Mouse (Mus musculus) G1E (cell line): ENCODE measurements around the gene Ikzf3. TPM values are rescaled to one million over a fixed set of nuclear protein-coding genes. Genes with fewer than 3 reads are reported as not detected.

ENCODE experiments used
- ATAC-seq: 2 replicates; pipeline ENCODE4 v1.8.0; 2016; ENCODE audit warnings: mild to moderate bottlenecking; ENCODE audit not compliant: insufficient number of reproducible peaks, poor library complexity, low FRiP score, severe bottlenecking; ENCODE audit errors: extremely low read depth
- DNase-seq: peaks from one replicate; pipeline ENCODE4 v3.0.0; 2012; ENCODE audit warnings: low spot score
- H3K27me3 ChIP-seq: 2 replicates; pipeline ENCODE4 v1.6.1; 2012; ENCODE audit warnings: mild to moderate bottlenecking, low read length, inconsistent platforms; ENCODE audit not compliant: insufficient read depth
- H3K36me3 ChIP-seq: replicated peaks from 2 replicates; pipeline ENCODE3; 2012; ENCODE audit warnings: mild to moderate bottlenecking, inconsistent platforms
- H3K4me1 ChIP-seq: 2 replicates; pipeline ENCODE4 v1.6.1; 2012; ENCODE audit warnings: low read depth, low read length, inconsistent platforms, mixed read lengths; ENCODE audit not compliant: insufficient read depth
- H3K4me3 ChIP-seq: 2 replicates; pipeline ENCODE4 v1.5.1; 2012; ENCODE audit warnings: low read depth, mild to moderate bottlenecking, inconsistent platforms, low read length, moderate library complexity, mixed read lengths
- H3K9me3 ChIP-seq: replicated peaks from 2 replicates; pipeline ENCODE4 v1.6.1; 2012; ENCODE audit warnings: inconsistent platforms
- CTCF ChIP-seq: IDR thresholded peaks from 2 replicates; pipeline ENCODE4 v1.5.1; 2012; ENCODE audit warnings: low read depth, low read length, inconsistent platforms, mixed read lengths
- GATA1 ChIP-seq: IDR thresholded peaks from 2 replicates; pipeline ENCODE4 v1.6.1; 2012; ENCODE audit warnings: borderline replicate concordance, low read length, inconsistent platforms, mixed read lengths
- GATA2 ChIP-seq: IDR thresholded peaks from 2 replicates; pipeline ENCODE4 v1.6.1; 2012; ENCODE audit warnings: low read depth, low read length, inconsistent platforms, borderline replicate concordance
- POLR2AphosphoS5 ChIP-seq: IDR thresholded peaks from 2 replicates; pipeline ENCODE4 v1.6.1; 2012; ENCODE audit warnings: low read depth, low read length, inconsistent platforms; ENCODE audit not compliant: insufficient replicate concordance
- TAL1 ChIP-seq: conservative IDR thresholded peaks from 2 replicates; pipeline ENCODE4 v1.6.1; 2012; ENCODE audit warnings: low read depth, low read length, inconsistent platforms, mixed read lengths
- polyA plus RNA-seq: library from polyadenylated mRNA; stranded (reverse); fragments of >175 nt; gene quantifications from 2 replicates; pipeline ENCODE4 v1.2.3, GENCODE M21; 2012
- total RNA-seq, 2 experiments: library from RNA; stranded (forward) in 1 of 2; stranded (reverse) in 1 of 2; fragments of 200-1000 nt in 1 of 2; fragments of >200 nt in 1 of 2; fragmentation: Nextera tagmentation in 1 of 2; gene quantifications; 2 replicates each; pipeline ENCODE4 v1.2.3; 2014 to 2017

Ikzf3 gene
- total and polyA plus RNA-seq, 3 experiments: 0.01 to 0.71 TPM; not detected in 1

GRCm38 (mm10) chr11:98449419-98449818 lies 96.4 kb downstream of the Ikzf3 start:
- no peak for DNase-seq
- Histone ChIP-seq H3K4me1 (peaks cover 9% of the 10 kb centered on the region), H3K4me3 (no peak overlapping the region), H3K9me3 (no peaks in the 10 kb centered on the region), H3K36me3 (no peaks in the 10 kb centered on the region), H3K27me3 (peaks cover 83% of the 10 kb centered on the region)
- ATAC-seq: no peak
- TF ChIP-seq GATA2 (no peak), POLR2AphosphoS5 (no peak), TAL1 (no peak)

- Histone ChIP-seq H3K4me1 (peaks cover 9% of the 10 kb centered on the region), H3K4me3 (no peak overlapping the region; the same call in 1 of the 2 replicates), H3K36me3 (no peaks in the 10 kb centered on the region), H3K9me3 (no peaks in the 10 kb centered on the region), H3K27me3 (peaks cover 73% of the 10 kb centered on the region)
- TF ChIP-seq GATA1 (no peak), POLR2AphosphoS5 (no peak), CTCF (no peak), TAL1 (no peak), GATA2 (no peak)
- DNase-seq: peak; percentile 21
- no peak for ATAC-seq
Observed at GRCm38 (mm10) chr11:98448191-98448790, 97.5 kb downstream of the Ikzf3 start.

- no peak for ATAC-seq
- no peak for TF ChIP-seq CTCF
- no peak for TF ChIP-seq GATA1
- TF ChIP-seq TAL1: no peak
- TF ChIP-seq POLR2AphosphoS5: no peak
- TF ChIP-seq GATA2: no peak
- H3K4me1 ChIP-seq: peaks cover 9% of the 10 kb centered on the region
- H3K4me3 ChIP-seq: no peak overlapping the region
- H3K27me3 ChIP-seq: peaks cover 67% of the 10 kb centered on the region
- DNase-seq: no peak
- no peaks in the 10 kb centered on the region for H3K36me3 ChIP-seq
- no peaks in the 10 kb centered on the region for H3K9me3 ChIP-seq
Observed at GRCm38 (mm10) chr11:98447475-98447834, 98.4 kb downstream of the Ikzf3 start.

GRCm38 (mm10) chr11:98446562-98447474 lies 99.0 kb downstream of the Ikzf3 start:
- Histone ChIP-seq H3K4me3 (no peak overlapping the region), H3K9me3 (no peaks in the 10 kb centered on the region), H3K4me1 (peaks cover 9% of the 10 kb centered on the region), H3K27me3 (peaks cover 60% of the 10 kb centered on the region), H3K36me3 (no peaks in the 10 kb centered on the region)
- ATAC-seq: no peak
- no peak for DNase-seq
- TF ChIP-seq TAL1 (no peak), CTCF (no peak), GATA1 (no peak), GATA2 (no peak), POLR2AphosphoS5 (no peak)

- Histone ChIP-seq H3K36me3 (no peaks in the 10 kb centered on the region), H3K4me3 (no peak within 1 kb of the TSS), H3K27me3 (peaks cover 56% of the 10 kb centered on the region), H3K4me1 (peaks cover 9% of the 10 kb centered on the region), H3K9me3 (no peaks in the 10 kb centered on the region)
- TF ChIP-seq TAL1 (no peak), GATA2 (no peak)
- DNase-seq (no peak), ATAC-seq (no peak)
Observed at GRCm38 (mm10) chr11:98446213-98446561, 99.6 kb downstream of the Ikzf3 start, which contains the start of gene Grb7. Grb7 (plus strand) TSS chr11:98446394.

GRCm38 (mm10) chr11:98445679-98446078 lies 100.2 kb downstream of the Ikzf3 start:
- no peak for TF ChIP-seq CTCF
- no peak for TF ChIP-seq GATA1
- Histone ChIP-seq H3K4me3 (no peak overlapping the region), H3K9me3 (no peaks in the 10 kb centered on the region), H3K27me3 (peaks cover 52% of the 10 kb centered on the region), H3K36me3 (no peaks in the 10 kb centered on the region), H3K4me1 (peaks cover 9% of the 10 kb centered on the region)
- no peak for ATAC-seq
- DNase-seq: no peak

- peaks cover 48% of the 10 kb centered on the region for H3K27me3 ChIP-seq
Observed at GRCm38 (mm10) chr11:98445238-98445637, 100.6 kb downstream of the Ikzf3 start.

More at GRCm38 (mm10) chr11:98445238-98445637, 100.6 kb downstream of the Ikzf3 start:
- DNase-seq (no peak), ATAC-seq (no peak)
- Histone ChIP-seq H3K9me3 (no peaks in the 10 kb centered on the region), H3K4me1 (peaks cover 9% of the 10 kb centered on the region), H3K36me3 (no peaks in the 10 kb centered on the region), H3K4me3 (no peak overlapping the region)
- TF ChIP-seq GATA2 (no peak), GATA1 (no peak)
